Mouse (Mus musculus) forebrain, embryonic 16.5 days (tissue): Measurements from ENCODE around the gene Slc28a1. TPM values are rescaled to one million over a fixed set of nuclear protein-coding genes. Genes with fewer than 3 reads are reported as not detected.
"Not testable (repeated sequence)": the region's sequence is repeated elsewhere in the genome, so short reads cannot be mapped to it uniquely, and the experiment has no call there.

ENCODE experiments used
- ATAC-seq: fragments of 200-750 bp; cut with Nextera tagmentation; 2 replicates; pipeline ENCODE4 v1.8.0; 2017; ENCODE audit warnings: mild to moderate bottlenecking, moderate library complexity
- H3K27ac ChIP-seq: fragments of 300-500 bp; sonication (generic); 2 replicates; pipeline ENCODE4 v1.5.1; 2014; ENCODE audit warnings: low read length, control low read depth
- H3K27me3 ChIP-seq: fragments of 300-500 bp; sonication (generic); replicated peaks from 2 replicates; pipeline ENCODE4 v1.6.1; 2014; ENCODE audit warnings: low read length; ENCODE audit not compliant: control insufficient read depth, insufficient read depth
- H3K36me3 ChIP-seq: fragments of 300-500 bp; sonication (generic); 2 replicates; pipeline ENCODE4 v1.6.1; 2014; ENCODE audit not compliant: control insufficient read depth, insufficient read depth
- H3K4me1 ChIP-seq: fragments of 300-500 bp; sonication (generic); replicated peaks from 2 replicates; pipeline ENCODE4 v1.6.1; 2014; ENCODE audit warnings: low read length; ENCODE audit not compliant: control insufficient read depth, insufficient read depth
- H3K4me2 ChIP-seq: fragments of 300-500 bp; sonication (generic); 2 replicates; pipeline ENCODE4 v1.6.1; 2014; ENCODE audit warnings: mild to moderate bottlenecking, low read length, control low read depth
- H3K4me3 ChIP-seq: fragments of 300-500 bp; sonication (generic); replicated peaks from 2 replicates; pipeline ENCODE4 v1.5.1; 2014; ENCODE audit warnings: mild to moderate bottlenecking, low read length, control low read depth
- H3K9ac ChIP-seq: fragments of 300-500 bp; sonication (generic); replicated peaks from 2 replicates; pipeline ENCODE4 v1.6.1; 2014; ENCODE audit warnings: low read depth, low read length, control low read depth
- H3K9me3 ChIP-seq: fragments of 300-500 bp; sonication (generic); 2 replicates; pipeline ENCODE4 v1.6.1; 2016; ENCODE audit warnings: low read length; ENCODE audit not compliant: control insufficient read depth
- WGBS: fragments of 180-500 bp; shearing (Covaris S2); extraction: QIAGEN DNeasy Blood & Tissue Kit; methylation state at CpG from one replicate; pipeline ENCODE4 v1.1.7; 2014; 5-methylcytosine and 5-hydroxymethylcytosine counted together
- polyA plus RNA-seq: library from polyadenylated mRNA; unstranded; fragments of >200 nt; fragmentation: Nextera tagmentation; extraction: Ambion mirVana; gene quantifications from 2 replicates; pipeline ENCODE4 v1.2.1, GENCODE M21; 2015

The Slc28a1 gene
- polyA plus RNA-seq, 1 experiment from 2014 or later, result not detected

DNA sequence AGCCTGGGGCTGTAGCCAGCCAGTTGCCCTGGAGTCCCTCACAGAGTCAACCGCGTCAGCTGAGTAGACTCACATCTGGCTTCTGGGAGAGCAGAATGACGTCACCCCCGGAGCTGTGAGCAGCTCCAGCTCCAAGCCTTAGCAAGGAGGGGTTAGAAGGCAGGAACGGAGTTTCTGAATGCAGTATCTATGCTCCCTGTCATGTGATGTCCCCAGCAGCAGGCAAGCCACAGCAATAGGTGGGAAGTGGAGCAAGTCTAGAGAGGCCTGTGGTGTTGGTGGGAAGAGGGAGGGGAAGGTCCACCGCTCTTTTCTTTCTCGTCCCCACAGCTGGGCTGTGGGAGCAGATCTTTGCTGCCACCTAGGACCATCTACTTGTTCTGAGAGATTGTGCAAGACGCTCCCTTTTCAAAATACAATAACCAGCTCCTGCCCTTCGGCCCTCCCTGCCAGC, 20.0 kb downstream of the Slc28a1 start:
- H3K4me3 ChIP-seq, result no peak overlapping the region
- 41% methylated on average over 9 of the region's 9 CpGs for WGBS
- H3K9ac ChIP-seq, result no peak overlapping the region
- peak overlapping the region; percentile 24 for H3K4me2 ChIP-seq
- H3K27ac ChIP-seq, result no peak overlapping the region
- H3K4me1 ChIP-seq, result no peaks in the 10 kb centered on the region
- H3K36me3 ChIP-seq, result no peaks in the 10 kb centered on the region
- no peaks in the 10 kb centered on the region for H3K9me3 ChIP-seq
- no peaks in the 10 kb centered on the region for H3K27me3 ChIP-seq
- ATAC-seq, result peak; percentile 77

DNA sequence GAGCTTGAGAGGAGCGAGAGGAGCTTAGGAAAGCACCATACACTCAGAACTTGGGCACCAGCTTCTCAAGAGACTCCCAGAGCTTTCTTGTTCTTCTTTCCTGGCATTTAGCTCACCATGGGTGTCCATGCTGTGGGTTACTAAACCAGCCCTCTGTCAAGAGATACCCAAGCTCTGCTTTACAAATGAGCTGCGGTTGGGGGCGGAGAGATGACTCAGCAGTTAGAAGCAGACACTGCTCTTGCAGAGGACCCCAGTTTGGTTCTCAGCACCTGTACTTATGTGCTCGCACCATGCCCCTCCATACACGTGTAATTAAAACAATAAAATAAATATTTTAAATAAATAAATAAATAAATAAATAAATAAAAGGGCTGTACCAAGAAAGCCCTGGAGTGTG, 22.7 kb downstream of the Slc28a1 start:
- H3K9me3 ChIP-seq, result no peaks in the 10 kb centered on the region
- H3K27ac ChIP-seq, result no peak overlapping the region
- H3K4me1 ChIP-seq, result no peaks in the 10 kb centered on the region
- no peaks in the 10 kb centered on the region for H3K27me3 ChIP-seq
- 84% methylated on average over 5 of the region's 5 CpGs for WGBS
- ATAC-seq, result no peak
- H3K9ac ChIP-seq, result no peak overlapping the region
- H3K36me3 ChIP-seq, result no peaks in the 10 kb centered on the region
- H3K4me2 ChIP-seq, result no peak overlapping the region
- H3K4me3 ChIP-seq, result no peak overlapping the region

DNA sequence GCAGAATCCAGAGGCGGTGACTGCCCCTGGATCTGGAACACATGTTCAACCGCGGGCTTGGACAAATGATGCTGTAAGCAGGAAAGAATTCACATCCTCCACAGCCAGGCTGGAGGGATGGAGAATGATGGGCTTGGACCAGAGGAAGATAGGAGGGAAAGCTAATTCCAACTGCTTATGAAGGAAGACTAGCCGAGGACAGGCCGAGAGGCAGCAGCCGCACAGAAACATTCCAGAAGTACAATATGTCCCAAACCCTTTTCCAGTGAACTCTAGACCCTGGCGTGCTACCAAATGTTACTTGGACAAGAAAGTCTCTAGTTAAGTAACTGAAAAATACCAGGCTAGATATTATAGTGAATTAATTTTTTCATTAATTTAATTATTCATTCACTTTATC, 24.5 kb downstream of the Slc28a1 start:
- WGBS, result 92% methylated on average over 7 of the region's 7 CpGs
- no peak overlapping the region for H3K4me2 ChIP-seq

DNA sequence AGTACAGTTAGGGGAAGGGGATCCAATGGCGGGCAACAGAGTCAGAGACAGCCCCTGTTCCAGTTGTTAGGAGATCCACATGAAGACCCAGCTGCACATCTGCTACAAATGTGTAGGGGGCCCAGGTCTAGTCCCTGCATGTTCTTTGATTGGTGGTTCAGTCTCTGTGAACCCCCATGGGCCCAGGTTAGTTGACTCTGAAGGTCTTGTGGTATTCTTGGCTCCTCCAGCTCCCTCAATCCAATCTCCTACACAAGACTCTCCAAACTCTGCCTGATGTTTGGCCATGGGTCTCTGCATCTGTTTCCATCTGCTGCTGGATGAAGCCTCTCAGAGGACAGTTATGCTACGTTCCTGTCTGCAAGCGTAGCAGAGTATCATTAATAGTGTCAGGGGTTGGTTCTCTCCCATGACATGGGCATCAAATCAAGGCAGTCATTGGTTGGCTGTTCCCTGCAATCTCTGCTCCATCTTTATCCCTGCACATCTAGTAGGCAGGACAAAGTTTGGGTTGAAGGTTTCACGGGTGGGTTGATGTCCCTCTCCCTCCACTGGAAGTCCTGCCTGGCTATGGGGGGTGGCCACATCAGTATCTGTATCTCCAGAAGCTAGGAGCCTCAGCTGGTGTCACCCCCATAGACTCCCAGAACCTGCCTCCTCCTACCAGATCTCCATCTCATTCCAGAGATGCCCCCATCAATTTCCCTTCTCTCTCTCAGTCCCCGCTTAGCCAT, 25.2 kb downstream of the Slc28a1 start:
- H3K9me3 ChIP-seq, result no peaks in the 10 kb centered on the region
- no peaks in the 10 kb centered on the region for H3K4me1 ChIP-seq
- H3K36me3 ChIP-seq, result no peaks in the 10 kb centered on the region
- no peak for ATAC-seq
- H3K4me2 ChIP-seq, result no peak overlapping the region
- H3K9ac ChIP-seq, result no peak overlapping the region
- no peak overlapping the region for H3K27ac ChIP-seq
- H3K27me3 ChIP-seq, result no peaks in the 10 kb centered on the region
- H3K4me3 ChIP-seq, result no peak overlapping the region
- 93% methylated on average over 5 of the region's 5 CpGs for WGBS

More for the DNA sequence above, 24.5 kb downstream of the Slc28a1 start:
- Histone ChIP-seq H3K36me3 (no peaks in the 10 kb centered on the region), H3K9me3 (no peaks in the 10 kb centered on the region), H3K9ac (no peak overlapping the region), H3K4me1 (no peaks in the 10 kb centered on the region), H3K4me3 (no peak overlapping the region), H3K27ac (no peak overlapping the region), H3K27me3 (no peaks in the 10 kb centered on the region)
- no peak for ATAC-seq

DNA sequence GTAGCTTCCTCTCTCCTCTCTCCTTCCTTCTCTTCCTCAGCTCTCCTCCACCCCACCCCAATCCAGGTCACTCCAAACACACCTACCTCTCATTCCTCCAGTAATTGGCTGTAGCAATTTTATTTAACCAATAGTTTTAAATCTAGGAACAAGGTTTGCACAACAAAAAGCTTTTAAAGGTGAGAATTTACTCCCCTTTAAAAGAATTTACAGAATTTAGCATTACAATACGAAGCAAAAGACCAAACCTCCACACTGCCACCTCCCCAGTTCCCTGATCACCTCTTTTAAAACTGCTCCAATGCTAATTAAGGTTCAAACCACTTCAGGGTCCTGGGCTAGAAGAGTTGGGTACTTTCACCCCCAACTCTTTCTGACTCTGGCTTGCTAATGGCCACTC, 26.9 kb downstream of the Slc28a1 start:
- H3K9me3 ChIP-seq, result no peaks in the 10 kb centered on the region
- no peak overlapping the region for H3K4me2 ChIP-seq
- H3K4me1 ChIP-seq, result no peaks in the 10 kb centered on the region
- no peak overlapping the region for H3K4me3 ChIP-seq
- 64% methylated on average over 1 of the region's 1 CpGs for WGBS
- H3K27me3 ChIP-seq, result no peaks in the 10 kb centered on the region
- ATAC-seq, result no peak
- H3K36me3 ChIP-seq, result no peaks in the 10 kb centered on the region
- H3K9ac ChIP-seq, result no peak overlapping the region
- H3K27ac ChIP-seq, result no peak overlapping the region

DNA sequence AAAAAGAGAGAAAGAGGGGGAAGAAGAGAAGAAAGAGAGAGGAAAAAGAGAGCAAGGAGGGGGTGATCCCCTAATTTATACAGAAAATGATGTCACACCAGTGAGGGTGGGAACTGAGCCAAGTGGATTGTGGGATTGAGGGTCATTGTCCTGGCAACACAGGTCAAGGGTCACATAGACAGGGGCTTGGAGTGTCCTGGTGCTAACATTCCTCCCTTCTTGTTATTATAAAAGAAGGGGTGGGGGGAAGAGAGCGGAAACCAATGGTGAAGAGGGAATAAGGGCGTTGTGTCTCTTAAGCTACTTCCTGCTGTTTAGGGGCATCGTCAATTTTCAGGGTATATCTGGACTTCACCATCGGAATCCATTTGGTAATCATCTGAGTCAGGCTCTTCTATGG, 28.5 kb downstream of the Slc28a1 start:
- not testable (repeated sequence) for H3K9me3 ChIP-seq, ATAC-seq

DNA sequence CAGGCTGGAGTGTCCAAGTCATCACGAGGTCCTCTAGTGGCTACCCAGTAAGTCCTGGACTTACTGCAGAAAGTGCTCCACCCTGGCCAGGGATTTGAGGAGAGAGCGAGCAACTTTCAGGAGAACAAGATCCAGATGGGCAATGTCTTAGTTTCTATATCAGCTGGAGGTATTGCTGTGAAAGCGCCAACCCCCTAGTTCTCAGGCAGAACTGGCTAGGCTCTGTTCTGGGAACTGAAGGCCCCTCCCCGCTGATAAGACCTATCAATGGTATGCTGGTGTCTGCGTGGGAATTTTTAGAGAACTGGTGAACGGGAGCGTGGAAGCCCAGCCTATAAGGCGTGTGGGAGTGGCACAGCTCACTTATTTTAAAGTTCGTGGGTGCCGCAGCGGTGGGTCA, 35.2 kb downstream of the Slc28a1 start:
- no peak for ATAC-seq
- Histone ChIP-seq H3K27ac (no peak overlapping the region), H3K4me3 (no peak overlapping the region), H3K27me3 (no peaks in the 10 kb centered on the region), H3K4me1 (no peaks in the 10 kb centered on the region), H3K9me3 (peaks cover 2% of the 10 kb centered on the region; the same call in 1 of the 2 replicates), H3K36me3 (no peaks in the 10 kb centered on the region), H3K4me2 (no peak overlapping the region), H3K9ac (no peak overlapping the region)
- WGBS, result 92% methylated on average over 11 of the region's 11 CpGs

More for the DNA sequence above, 28.5 kb downstream of the Slc28a1 start:
- H3K9ac ChIP-seq, H3K36me3 ChIP-seq, H3K27me3 ChIP-seq, H3K4me3 ChIP-seq, H3K4me2 ChIP-seq, H3K27ac ChIP-seq, H3K4me1 ChIP-seq: not testable (repeated sequence)
- 77% methylated on average over 4 of the region's 4 CpGs for WGBS

DNA sequence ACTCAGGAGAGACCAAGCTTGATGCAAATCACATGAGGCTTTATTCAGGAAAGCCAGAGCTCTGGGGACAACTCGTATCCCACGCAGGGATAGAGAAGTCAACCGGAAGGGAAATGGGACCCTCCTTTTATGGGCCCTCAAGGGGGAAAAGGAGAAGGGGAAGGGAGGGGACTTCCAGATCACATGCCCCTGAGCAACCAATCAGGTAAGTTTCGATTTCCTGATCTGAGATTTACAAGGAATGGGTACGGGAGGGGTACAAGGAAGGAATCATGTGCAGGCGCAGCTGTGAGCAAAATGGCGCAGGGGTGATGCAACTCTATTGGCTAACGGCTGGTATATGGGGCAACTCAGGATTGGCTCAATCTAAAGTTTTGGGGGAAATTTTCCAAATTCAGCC, 36.6 kb downstream of the Slc28a1 start:
- Histone ChIP-seq H3K36me3 (no peaks in the 10 kb centered on the region), H3K4me1 (no peaks in the 10 kb centered on the region), H3K27me3 (no peaks in the 10 kb centered on the region), H3K4me2 (no peak overlapping the region), H3K27ac (no peak overlapping the region), H3K4me3 (no peak overlapping the region), H3K9me3 (peaks cover 2% of the 10 kb centered on the region; the same call in 1 of the 2 replicates), H3K9ac (no peak overlapping the region)
- no peak for ATAC-seq
- 95% methylated on average over 8 of the region's 8 CpGs for WGBS

DNA sequence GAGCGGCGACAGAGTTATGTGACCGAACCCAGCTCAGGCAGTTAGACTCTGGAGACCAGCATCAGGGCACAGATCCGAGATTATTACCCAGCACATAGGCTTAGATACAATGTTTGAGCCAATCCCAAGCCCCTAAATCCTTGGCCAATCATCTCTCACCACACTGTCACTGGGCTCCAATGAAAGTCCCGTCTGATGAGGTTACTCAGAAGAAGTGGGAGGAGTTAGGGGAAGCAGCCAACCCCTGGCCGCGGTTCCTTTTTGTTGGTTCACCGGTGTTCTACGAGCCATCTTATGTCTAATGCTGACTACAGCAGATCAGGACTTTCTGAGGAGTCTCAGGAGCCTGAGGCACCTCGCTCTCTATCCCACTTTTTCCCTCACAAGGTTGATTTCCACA, 37.7 kb downstream of the Slc28a1 start:
- Histone ChIP-seq H3K4me1 (no peaks in the 10 kb centered on the region), H3K27ac (no peak overlapping the region), H3K4me3 (no peak overlapping the region), H3K27me3 (no peaks in the 10 kb centered on the region), H3K9me3 (peaks cover 2% of the 10 kb centered on the region; the same call in 1 of the 2 replicates), H3K4me2 (no peak overlapping the region), H3K36me3 (no peaks in the 10 kb centered on the region), H3K9ac (no peak overlapping the region)
- WGBS, result 92% methylated on average over 10 of the region's 10 CpGs
- ATAC-seq, result no peak
